Mouse (Mus musculus) midbrain, embryonic 12.5 days (tissue): ENCODE data around the gene Kncn. TPM values are rescaled to one million over a fixed set of nuclear protein-coding genes. Genes with fewer than 3 reads are reported as not detected.

Experiments used
- ATAC-seq: fragments of 200-750 bp; cut with Nextera tagmentation; 2 replicates; pipeline ENCODE4 v1.8.0; 2017; ENCODE audit warnings: low read depth, moderate TSS enrichment, moderate library complexity; ENCODE audit not compliant: low FRiP score
- H3K27ac ChIP-seq: fragments of 300-500 bp; sonication (generic); replicated peaks from 2 replicates; pipeline ENCODE4 v1.5.1; 2016; ENCODE audit warnings: mild to moderate bottlenecking
- H3K27me3 ChIP-seq: fragments of 300-500 bp; sonication (generic); 2 replicates; pipeline ENCODE4 v1.6.1; 2016; ENCODE audit warnings: mild to moderate bottlenecking
- H3K36me3 ChIP-seq: fragments of 300-500 bp; sonication (generic); 2 replicates; pipeline ENCODE4 v1.6.1; 2016
- H3K4me1 ChIP-seq: fragments of 300-500 bp; sonication (generic); 2 replicates; pipeline ENCODE4 v1.6.1; 2016
- H3K4me2 ChIP-seq: fragments of 300-500 bp; sonication (generic); replicated peaks from 2 replicates; pipeline ENCODE4 v1.6.1; 2016; ENCODE audit warnings: mild to moderate bottlenecking, moderate library complexity
- H3K4me3 ChIP-seq: fragments of 300-500 bp; sonication (generic); 2 replicates; pipeline ENCODE4 v1.5.1; 2016; ENCODE audit warnings: mild to moderate bottlenecking
- H3K9ac ChIP-seq: fragments of 300-500 bp; sonication (generic); replicated peaks from 2 replicates; pipeline ENCODE4 v1.6.1; 2016; ENCODE audit warnings: mild to moderate bottlenecking, moderate library complexity
- H3K9me3 ChIP-seq: fragments of 300-500 bp; sonication (generic); 2 replicates; pipeline ENCODE4 v1.6.1; 2016; ENCODE audit warnings: mild to moderate bottlenecking
- WGBS: fragments of 180-500 bp; shearing (Covaris S2); methylation state at CpG from one replicate; pipeline ENCODE4 v1.1.7; 2016; 5-methylcytosine and 5-hydroxymethylcytosine counted together
- polyA plus RNA-seq: library from polyadenylated mRNA; unstranded; fragments of >200 nt; fragmentation: Nextera tagmentation; extraction: Ambion mirVana; gene quantifications from 2 replicates; pipeline ENCODE4 v1.2.1, GENCODE M21; 2016

Gene Kncn
- polyA plus RNA-seq, 1 experiment from 2014 or later = not detected

GRCm38 (mm10) chr4:115882195-115882594 is 2.0 kb upstream of the Kncn start:
- H3K4me2 ChIP-seq = no peak overlapping the region
- no peaks in the 10 kb centered on the region for H3K36me3 ChIP-seq
- no peaks in the 10 kb centered on the region for H3K9me3 ChIP-seq
- H3K4me1 ChIP-seq = peaks cover 58% of the 10 kb centered on the region
- H3K4me3 ChIP-seq = no peak overlapping the region
- H3K27ac ChIP-seq = no peak overlapping the region
- no peak for ATAC-seq
- H3K9ac ChIP-seq = no peak overlapping the region
- H3K27me3 ChIP-seq = no peaks in the 10 kb centered on the region; the same call in 1 of the 2 replicates
- 57% methylated on average over 4 of the region's 4 CpGs for WGBS

GRCm38 (mm10) chr4:115885846-115886245 is 1.6 kb downstream of the Kncn start:
- no peak overlapping the region for H3K4me2 ChIP-seq
- peaks cover 32% of the 10 kb centered on the region for H3K4me1 ChIP-seq
- H3K36me3 ChIP-seq = no peaks in the 10 kb centered on the region
- no peak for ATAC-seq
- no peak overlapping the region for H3K4me3 ChIP-seq
- H3K9ac ChIP-seq = no peak overlapping the region
- H3K27me3 ChIP-seq = peaks cover 26% of the 10 kb centered on the region
- no peaks in the 10 kb centered on the region for H3K9me3 ChIP-seq
- 74% methylated on average over 3 of the region's 3 CpGs for WGBS
- no peak overlapping the region for H3K27ac ChIP-seq

GRCm38 (mm10) chr4:115886875-115887274 is 2.7 kb downstream of the Kncn start:
- Histone ChIP-seq H3K27ac (no peak overlapping the region), H3K36me3 (no peaks in the 10 kb centered on the region), H3K4me2 (no peak overlapping the region), H3K4me1 (peaks cover 22% of the 10 kb centered on the region), H3K9me3 (no peaks in the 10 kb centered on the region), H3K27me3 (peaks cover 36% of the 10 kb centered on the region), H3K9ac (no peak overlapping the region), H3K4me3 (no peak overlapping the region)
- WGBS = 77% methylated on average over 1 of the region's 1 CpGs
- no peak for ATAC-seq

- Histone ChIP-seq H3K4me1 (peaks cover 10% of the 10 kb centered on the region), H3K4me2 (peak overlapping the region; percentile 57), H3K27ac (no peak overlapping the region), H3K27me3 (peaks cover 54% of the 10 kb centered on the region), H3K9ac (peak overlapping the region; percentile 12), H3K4me3 (peak overlapping the region; percentile 34), H3K9me3 (no peaks in the 10 kb centered on the region), H3K36me3 (no peaks in the 10 kb centered on the region)
- 13% methylated on average over 6 of the region's 6 CpGs for WGBS
- ATAC-seq = peak; percentile 45
Observed at GRCm38 (mm10) chr4:115890066-115890465, 5.9 kb downstream of the Kncn start.

GRCm38 (mm10) chr4:115890553-115890952 is 6.4 kb downstream of the Kncn start, which contains the start of gene 6430628N08Rik:
Gene 6430628N08Rik, plus strand, starts transcription at chr4:115890665.
- Histone ChIP-seq H3K9ac (peak within 1 kb of the TSS; percentile 12), H3K4me2 (peak within 1 kb of the TSS; percentile 57), H3K36me3 (no peaks in the 10 kb centered on the region), H3K4me1 (peaks cover 10% of the 10 kb centered on the region), H3K4me3 (peak within 1 kb of the TSS; percentile 34), H3K27ac (no peak within 1 kb of the TSS), H3K27me3 (peaks cover 59% of the 10 kb centered on the region), H3K9me3 (no peaks in the 10 kb centered on the region)
- 2% methylated on average over 31 of the region's 31 CpGs for WGBS
- peak; percentile 45; the same call in 1 of the 2 replicates for ATAC-seq

GRCm38 (mm10) chr4:115894281-115894680 is 10.1 kb downstream of the Kncn start:
- no peak overlapping the region for H3K4me2 ChIP-seq
- no peaks in the 10 kb centered on the region for H3K36me3 ChIP-seq
- H3K4me1 ChIP-seq = peaks cover 19% of the 10 kb centered on the region
- no peaks in the 10 kb centered on the region for H3K9me3 ChIP-seq
- H3K4me3 ChIP-seq = no peak overlapping the region
- 9% methylated on average over 3 of the region's 3 CpGs for WGBS
- H3K9ac ChIP-seq = no peak overlapping the region
- ATAC-seq = no peak
- peaks cover 86% of the 10 kb centered on the region for H3K27me3 ChIP-seq
- no peak overlapping the region for H3K27ac ChIP-seq

GRCm38 (mm10) chr4:115897901-115898631 is 13.9 kb downstream of the Kncn start:
- H3K9me3 ChIP-seq = no peaks in the 10 kb centered on the region
- no peaks in the 10 kb centered on the region for H3K36me3 ChIP-seq
- peaks cover 9% of the 10 kb centered on the region for H3K4me1 ChIP-seq
- WGBS = under 1% methylated on average over 56 of the region's 56 CpGs
- peak overlapping the region; percentile 95 for H3K4me2 ChIP-seq
- peak overlapping the region; percentile 65 for H3K9ac ChIP-seq
- H3K27ac ChIP-seq = no peak overlapping the region
- peak; percentile 83 for ATAC-seq
- H3K4me3 ChIP-seq = peak overlapping the region; percentile 49
- peaks cover 86% of the 10 kb centered on the region for H3K27me3 ChIP-seq

- H3K4me3 ChIP-seq = no peak overlapping the region
Observed at GRCm38 (mm10) chr4:115902816-115903215, 18.6 kb downstream of the Kncn start.

GRCm38 (mm10) chr4:115904375-115904774 is 20.2 kb downstream of the Kncn start:
- Histone ChIP-seq H3K4me1 (peaks cover 30% of the 10 kb centered on the region), H3K4me3 (no peak overlapping the region), H3K27ac (no peak overlapping the region), H3K4me2 (no peak overlapping the region), H3K36me3 (no peaks in the 10 kb centered on the region), H3K9me3 (no peaks in the 10 kb centered on the region), H3K9ac (0 out of 2 replicates have a peak overlapping the region, but pooled peaks have one; percentile 17), H3K27me3 (peaks cover 88% of the 10 kb centered on the region)
- peak; percentile 46; the same call in 1 of the 2 replicates for ATAC-seq
- WGBS = 1% methylated on average over 12 of the region's 12 CpGs

More at GRCm38 (mm10) chr4:115902816-115903215, 18.6 kb downstream of the Kncn start:
- no peak overlapping the region for H3K27ac ChIP-seq
- WGBS = 18% methylated on average over 5 of the region's 5 CpGs
- peaks cover 96% of the 10 kb centered on the region for H3K27me3 ChIP-seq
- no peak for ATAC-seq
- H3K9ac ChIP-seq = no peak overlapping the region
- no peaks in the 10 kb centered on the region for H3K36me3 ChIP-seq
- H3K4me1 ChIP-seq = peaks cover 29% of the 10 kb centered on the region
- no peak overlapping the region for H3K4me2 ChIP-seq
- no peaks in the 10 kb centered on the region for H3K9me3 ChIP-seq

GRCm38 (mm10) chr4:115905701-115906100 is 21.5 kb downstream of the Kncn start:
- peaks cover 82% of the 10 kb centered on the region for H3K27me3 ChIP-seq
- no peaks in the 10 kb centered on the region for H3K36me3 ChIP-seq
- no peak overlapping the region for H3K9ac ChIP-seq
- peak; percentile 78 for ATAC-seq
- peak overlapping the region; percentile 12; the same call in 1 of the 2 replicates for H3K4me2 ChIP-seq
- no peaks in the 10 kb centered on the region for H3K9me3 ChIP-seq
- no peak overlapping the region for H3K27ac ChIP-seq
- no peak overlapping the region for H3K4me3 ChIP-seq
- peaks cover 30% of the 10 kb centered on the region for H3K4me1 ChIP-seq
- 0% methylated on average over 7 of the region's 7 CpGs for WGBS

- H3K27ac ChIP-seq = no peak overlapping the region
- H3K4me2 ChIP-seq = no peak overlapping the region
- 88% methylated on average over 3 of the region's 3 CpGs for WGBS
- peaks cover 83% of the 10 kb centered on the region for H3K27me3 ChIP-seq
- H3K4me1 ChIP-seq = peaks cover 38% of the 10 kb centered on the region
- H3K9ac ChIP-seq = no peak overlapping the region
- no peaks in the 10 kb centered on the region for H3K36me3 ChIP-seq
- no peak for ATAC-seq
- no peak overlapping the region for H3K4me3 ChIP-seq
- H3K9me3 ChIP-seq = no peaks in the 10 kb centered on the region
Observed at GRCm38 (mm10) chr4:115906791-115907190, 22.6 kb downstream of the Kncn start.

- Histone ChIP-seq H3K4me1 (peaks cover 43% of the 10 kb centered on the region), H3K9ac (no peak overlapping the region), H3K4me2 (no peak overlapping the region), H3K36me3 (no peaks in the 10 kb centered on the region), H3K9me3 (no peaks in the 10 kb centered on the region), H3K27ac (no peak overlapping the region), H3K4me3 (no peak overlapping the region), H3K27me3 (peaks cover 75% of the 10 kb centered on the region)
- WGBS = 81% methylated on average over 1 of the region's 1 CpGs
- ATAC-seq = no peak
Observed at GRCm38 (mm10) chr4:115907994-115908393, 23.8 kb downstream of the Kncn start.
